Mouse (Mus musculus) limb, embryonic 14.5 days (tissue): ENCODE data around the gene Rbfox3. TPM values are rescaled to one million over a fixed set of nuclear protein-coding genes. Genes with fewer than 3 reads are reported as not detected.

Source experiments
- ATAC-seq: fragments of 200-750 bp; cut with Nextera tagmentation; 2 replicates; pipeline ENCODE4 v1.8.0; 2017; ENCODE audit warnings: low read depth, moderate number of reproducible peaks, moderate TSS enrichment; ENCODE audit not compliant: low FRiP score
- DNase-seq: peaks from one replicate; pipeline ENCODE4 v3.0.0-alpha.2; 2015; ENCODE audit warnings: low spot score
- H3K27ac ChIP-seq: fragments of 300-500 bp; sonication (generic); replicated peaks from 2 replicates; pipeline ENCODE4 v1.5.1; 2014; ENCODE audit warnings: low read depth, mild to moderate bottlenecking, low read length, moderate library complexity, mixed read lengths
- H3K27me3 ChIP-seq: fragments of 300-500 bp; sonication (generic); 2 replicates; pipeline ENCODE4 v1.6.1; 2014; ENCODE audit warnings: low read length, mixed read lengths; ENCODE audit not compliant: control insufficient read depth, insufficient read depth
- H3K36me3 ChIP-seq: fragments of 300-500 bp; sonication (generic); 2 replicates; pipeline ENCODE4 v1.6.1; 2014; ENCODE audit warnings: mild to moderate bottlenecking, low read length, moderate library complexity, mixed read lengths; ENCODE audit not compliant: control insufficient read depth, insufficient read depth
- H3K4me1 ChIP-seq: fragments of 300-500 bp; sonication (generic); 2 replicates; pipeline ENCODE4 v1.6.1; 2014; ENCODE audit warnings: antibody characterized with exemption, low read length, mixed read lengths; ENCODE audit not compliant: control insufficient read depth, insufficient read depth
- H3K4me2 ChIP-seq: fragments of 300-500 bp; sonication (generic); replicated peaks from 2 replicates; pipeline ENCODE4 v1.6.1; 2014; ENCODE audit warnings: low read depth, mild to moderate bottlenecking, low read length, moderate library complexity; ENCODE audit not compliant: severe bottlenecking
- H3K4me3 ChIP-seq: fragments of 300-500 bp; sonication (generic); replicated peaks from 2 replicates; pipeline ENCODE4 v1.5.1; 2014; ENCODE audit warnings: low read length
- H3K9ac ChIP-seq: fragments of 300-500 bp; sonication (generic); 2 replicates; pipeline ENCODE4 v1.6.1; 2014; ENCODE audit warnings: mild to moderate bottlenecking, low read depth, low read length, moderate library complexity; ENCODE audit not compliant: severe bottlenecking
- H3K9me3 ChIP-seq: fragments of 300-500 bp; sonication (generic); 2 replicates; pipeline ENCODE4 v1.6.1; 2016; ENCODE audit warnings: low read length; ENCODE audit not compliant: control insufficient read depth
- POLR2A ChIP-seq: fragments of 200-500 bp; IDR thresholded peaks from 2 replicates; pipeline ENCODE4 v1.8.0; 2012; ENCODE audit warnings: inconsistent platforms, mild to moderate bottlenecking, moderate library complexity, borderline replicate concordance; ENCODE audit not compliant: insufficient read depth, insufficient read length; ENCODE audit errors: extremely low read depth
- WGBS: fragments of 180-500 bp; shearing (Covaris S2); extraction: QIAGEN DNeasy Blood & Tissue Kit; methylation state at CpG from one replicate; pipeline ENCODE4 v1.1.7; 2014; 5-methylcytosine and 5-hydroxymethylcytosine counted together
- polyA plus RNA-seq, 2 experiments: library from polyadenylated mRNA; depleted of rRNA in 1 of 2; stranded (reverse) in 1 of 2; unstranded in 1 of 2; fragments of >200 nt; fragmentation: Nextera tagmentation in 1 of 2; extraction: Ambion mirVana in 1 of 2; gene quantifications; 2 replicates each; pipeline versions ENCODE4 v1.2.1 to v1.2.3; 2012 to 2014

Rbfox3 gene
- polyA plus RNA-seq, 2 experiments = 0.43 to 0.44 TPM

DNA sequence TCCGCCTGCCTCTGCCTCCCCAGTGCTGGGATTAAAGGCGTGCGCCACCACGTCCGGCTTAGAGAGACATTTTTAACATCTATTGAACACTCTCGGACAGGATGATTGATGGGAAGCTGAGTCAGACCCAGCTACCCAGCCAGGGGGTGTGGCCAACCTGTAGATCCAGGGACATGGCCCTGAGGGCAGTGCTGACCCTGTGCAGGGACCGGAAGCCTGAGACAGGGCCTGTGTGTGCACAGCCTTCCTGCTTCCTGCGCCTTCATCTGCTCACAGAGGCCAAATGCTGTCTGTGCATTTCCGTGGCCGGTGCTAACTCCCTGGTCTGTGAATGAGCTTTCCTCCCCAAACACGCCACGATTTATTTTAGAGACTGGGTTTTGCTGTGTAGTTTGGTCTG is 431.6 kb downstream of the Rbfox3 start:
- 86% methylated on average over 12 of the region's 12 CpGs for WGBS
- Histone ChIP-seq H3K9ac (no peak overlapping the region), H3K9me3 (no peaks in the 10 kb centered on the region), H3K27ac (no peak overlapping the region), H3K27me3 (no peaks in the 10 kb centered on the region), H3K4me1 (peaks cover 5% of the 10 kb centered on the region; the same call in 1 of the 2 replicates), H3K4me3 (no peak overlapping the region), H3K36me3 (peaks cover 22% of the 10 kb centered on the region), H3K4me2 (no peak overlapping the region)
- DNase-seq (no peak), ATAC-seq (no peak)
- TF ChIP-seq POLR2A = no peak

DNA sequence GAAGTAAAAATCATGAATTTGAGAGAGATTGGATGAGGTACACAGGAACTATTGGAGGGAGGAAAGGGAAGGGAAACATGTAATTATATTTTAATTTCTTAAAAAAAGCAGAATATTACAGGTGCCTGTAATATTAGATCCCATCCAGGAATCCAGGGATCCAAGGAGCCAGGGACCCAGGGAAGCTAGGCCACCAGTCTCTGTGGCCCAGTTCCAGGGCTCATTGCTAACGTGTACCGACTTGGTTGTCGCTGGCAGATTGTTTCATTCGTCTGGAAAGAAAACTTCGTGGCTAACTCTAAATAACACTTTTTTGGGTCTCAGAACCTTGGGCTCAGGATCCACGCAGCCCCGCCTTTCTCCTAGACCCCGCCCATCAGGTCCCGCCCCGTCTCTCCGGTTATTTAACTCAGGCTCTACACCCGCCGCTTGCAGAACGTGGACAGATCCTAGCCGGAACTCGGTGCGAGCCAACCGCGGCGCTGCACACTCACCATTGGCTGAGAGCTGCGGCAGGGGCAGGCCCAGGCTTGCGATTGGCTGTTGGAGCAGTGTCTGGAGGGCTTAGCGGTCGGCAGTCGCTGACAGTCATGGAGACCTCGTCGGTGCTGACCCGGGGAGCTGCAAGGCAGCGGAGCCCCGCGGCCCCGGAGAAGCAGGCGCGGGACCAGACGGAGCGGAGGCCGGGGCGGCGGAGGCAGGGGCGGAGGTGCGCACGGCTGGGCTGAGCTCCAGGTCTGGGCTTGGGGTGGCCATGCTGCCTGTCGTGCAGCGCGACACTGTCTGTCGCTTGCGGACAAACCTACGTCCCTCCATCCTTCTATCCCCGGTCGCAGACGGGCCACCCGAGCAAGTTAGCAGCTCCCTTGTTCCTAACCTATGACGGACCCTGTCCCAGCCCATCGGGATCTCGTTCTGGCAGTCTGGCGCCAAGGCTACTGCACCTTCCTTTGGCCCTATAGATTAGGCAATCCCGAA is 434.7 kb downstream of the Rbfox3 start, which contains the start of gene Engase:
TSS of gene Engase (plus strand) at position 434 of the 978 bp plus-strand sequence.
- H3K4me1 ChIP-seq = peaks cover 5% of the 10 kb centered on the region; the same call in 1 of the 2 replicates
- DNase-seq (peak; percentile 94), ATAC-seq (peak; percentile 100)
- H3K27me3 ChIP-seq = no peaks in the 10 kb centered on the region
- H3K9ac ChIP-seq = peak within 1 kb of the TSS; percentile 72
- peak within 1 kb of the TSS; percentile 84 for H3K4me2 ChIP-seq
- H3K27ac ChIP-seq = no peak within 1 kb of the TSS
- WGBS = 2% methylated on average over 52 of the region's 57 CpGs
- H3K36me3 ChIP-seq = peaks cover 10% of the 10 kb centered on the region; the same call in 1 of the 2 replicates
- H3K4me3 ChIP-seq = peak within 1 kb of the TSS; percentile 72
- 0 out of 2 replicates have a peak, but pooled peaks have one; percentile 21 for TF ChIP-seq POLR2A
- no peaks in the 10 kb centered on the region for H3K9me3 ChIP-seq

DNA sequence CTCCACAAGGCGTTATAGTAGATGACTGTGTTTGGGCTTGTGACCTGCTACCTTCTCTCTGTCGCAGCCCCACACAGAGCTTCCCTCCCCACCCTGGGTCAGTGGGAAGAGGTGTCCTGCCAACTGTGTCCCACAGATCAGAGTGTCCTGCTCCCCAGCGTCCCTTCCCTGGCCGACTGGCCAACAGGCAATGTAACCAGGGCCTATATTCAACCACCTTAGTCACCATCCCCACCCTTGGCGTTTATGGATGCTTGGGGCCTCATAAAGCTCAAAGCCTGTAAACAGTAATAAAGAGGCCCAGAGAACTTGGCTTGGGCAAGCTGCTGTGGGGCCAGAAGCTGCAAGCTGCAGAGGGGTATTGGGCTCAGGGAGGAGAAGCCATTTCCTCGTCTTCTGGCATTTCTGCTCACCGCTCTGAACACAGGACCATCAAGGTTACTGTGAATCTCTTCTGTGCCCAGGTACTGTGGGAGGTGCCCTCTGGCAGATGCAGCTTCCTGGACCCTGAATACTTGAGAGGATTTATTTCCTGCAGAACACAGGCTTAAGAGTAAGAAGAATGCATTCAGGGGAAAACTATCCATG is 435.8 kb downstream of the Rbfox3 start:
- ATAC-seq (no peak), DNase-seq (no peak)
- Histone ChIP-seq H3K4me2 (no peak overlapping the region), H3K9ac (no peak overlapping the region), H3K27ac (no peak overlapping the region), H3K36me3 (0 out of 2 replicates have a peak, but pooled peaks cover 3% of the 10 kb centered on the region), H3K4me1 (peaks cover 5% of the 10 kb centered on the region; the same call in 1 of the 2 replicates), H3K4me3 (no peak overlapping the region), H3K9me3 (no peaks in the 10 kb centered on the region), H3K27me3 (no peaks in the 10 kb centered on the region)
- no peak for TF ChIP-seq POLR2A
- 57% methylated on average over 7 of the region's 7 CpGs for WGBS

DNA sequence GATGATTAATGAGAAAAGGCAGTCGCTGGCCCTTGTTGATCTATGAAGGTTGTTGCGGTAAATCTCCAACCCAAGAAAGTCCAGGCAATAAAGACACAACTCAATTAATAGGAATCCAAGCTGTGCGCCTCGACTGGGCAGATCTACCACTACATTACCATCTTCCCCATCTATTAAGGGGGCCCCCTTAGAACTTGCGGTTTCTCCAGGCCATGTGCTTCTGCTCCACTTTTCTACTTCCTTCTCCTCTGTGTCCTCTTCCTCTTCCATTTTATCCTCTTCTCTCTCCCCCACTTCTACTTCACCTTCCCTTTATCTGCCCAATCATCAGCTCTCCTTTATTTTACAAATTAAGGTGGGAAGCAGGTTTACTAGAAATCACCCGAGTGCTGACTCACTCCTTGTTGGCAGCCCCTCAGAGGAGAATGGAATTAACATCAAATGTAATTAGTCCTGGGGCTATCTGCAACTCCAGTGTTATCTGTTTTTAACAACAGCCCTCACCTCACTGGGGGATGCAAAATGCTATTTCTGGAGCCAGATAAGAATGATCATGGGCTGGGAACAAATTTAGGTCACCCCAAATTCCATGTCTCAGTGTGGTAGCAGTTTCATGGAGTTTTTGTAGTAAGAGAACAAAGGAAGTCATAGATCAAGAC is 437.4 kb downstream of the Rbfox3 start:
- WGBS = 74% methylated on average over 6 of the region's 6 CpGs
- H3K27ac ChIP-seq = no peak overlapping the region
- peaks cover 5% of the 10 kb centered on the region; the same call in 1 of the 2 replicates for H3K4me1 ChIP-seq
- no peak overlapping the region for H3K9ac ChIP-seq
- no peak overlapping the region for H3K4me2 ChIP-seq
- H3K9me3 ChIP-seq = no peaks in the 10 kb centered on the region
- DNase-seq (no peak), ATAC-seq (no peak)
- no peak for TF ChIP-seq POLR2A
- no peaks in the 10 kb centered on the region for H3K36me3 ChIP-seq
- no peaks in the 10 kb centered on the region for H3K27me3 ChIP-seq
- no peak overlapping the region for H3K4me3 ChIP-seq

DNA sequence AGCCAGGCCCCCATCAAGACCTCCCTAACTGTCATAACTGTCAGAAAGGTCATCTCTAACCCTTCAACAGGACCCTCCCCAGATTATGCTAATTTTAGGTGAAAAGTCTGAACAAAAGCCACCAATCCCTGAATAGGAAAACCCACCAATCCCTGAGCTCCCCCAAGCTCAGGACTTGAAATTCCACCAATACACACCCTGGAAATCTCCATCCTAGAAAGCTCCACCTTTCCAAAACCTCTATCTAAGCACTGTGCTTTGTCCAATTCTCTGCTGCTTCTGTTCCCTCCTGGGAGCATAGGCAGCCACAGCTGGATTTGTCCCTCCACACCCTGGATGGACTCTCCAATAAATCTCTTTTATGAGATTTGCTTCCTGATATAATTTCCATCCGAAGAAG is 438.2 kb downstream of the Rbfox3 start:
- Histone ChIP-seq H3K36me3 (no peaks in the 10 kb centered on the region), H3K27me3 (no peaks in the 10 kb centered on the region), H3K4me1 (peaks cover 5% of the 10 kb centered on the region; the same call in 1 of the 2 replicates), H3K4me3 (no peak overlapping the region), H3K4me2 (no peak overlapping the region), H3K9me3 (no peaks in the 10 kb centered on the region), H3K27ac (no peak overlapping the region), H3K9ac (no peak overlapping the region)
- TF ChIP-seq POLR2A = no peak
- ATAC-seq = no peak
- WGBS = 82% methylated on average over 1 of the region's 1 CpGs
- DNase-seq = no peak
